Mouse (Mus musculus): ENCODE results near the gene St3gal3. TPM values are rescaled to one million over a fixed set of nuclear protein-coding genes. Genes with fewer than 3 reads are reported as not detected.

The St3gal3 gene
- polyA plus RNA-seq, 1 experiment from 2014 or later = 9.8 TPM

DNA sequence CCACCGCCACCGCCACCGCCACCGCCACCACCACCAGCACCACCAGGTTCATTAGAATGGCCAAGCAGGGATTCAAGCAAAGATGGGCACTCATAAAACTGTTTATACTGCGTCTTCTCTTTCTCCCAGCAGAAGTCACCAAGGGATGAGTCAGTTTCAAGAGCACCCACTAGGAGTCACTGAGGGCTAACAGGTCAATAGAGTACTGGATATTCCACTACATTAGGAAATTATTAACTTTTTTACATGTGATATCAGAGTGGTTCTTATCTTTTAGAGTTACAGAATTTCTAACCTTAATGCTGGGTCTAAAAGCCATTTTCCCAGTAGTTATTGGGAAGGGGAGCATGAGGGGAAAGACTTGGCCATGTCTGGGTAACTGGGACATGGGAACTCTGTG, 197.8 kb downstream of the St3gal3 start:
- Histone ChIP-seq H3K27ac (no peak overlapping the region), H3K36me3 (peaks cover 41% of the 10 kb centered on the region), H3K9ac (no peak overlapping the region), H3K4me2 (no peak overlapping the region), H3K27me3 (no peaks in the 10 kb centered on the region), H3K9me3 (no peaks in the 10 kb centered on the region), H3K4me1 (no peaks in the 10 kb centered on the region), H3K4me3 (no peak overlapping the region)
- ATAC-seq (ENCODE audit: insufficient number of reproducible peaks, insufficient read depth, low FRiP score, low TSS enrichment, low read depth) = no peak
- WGBS = 93% methylated on average over 5 of the region's 5 CpGs

DNA sequence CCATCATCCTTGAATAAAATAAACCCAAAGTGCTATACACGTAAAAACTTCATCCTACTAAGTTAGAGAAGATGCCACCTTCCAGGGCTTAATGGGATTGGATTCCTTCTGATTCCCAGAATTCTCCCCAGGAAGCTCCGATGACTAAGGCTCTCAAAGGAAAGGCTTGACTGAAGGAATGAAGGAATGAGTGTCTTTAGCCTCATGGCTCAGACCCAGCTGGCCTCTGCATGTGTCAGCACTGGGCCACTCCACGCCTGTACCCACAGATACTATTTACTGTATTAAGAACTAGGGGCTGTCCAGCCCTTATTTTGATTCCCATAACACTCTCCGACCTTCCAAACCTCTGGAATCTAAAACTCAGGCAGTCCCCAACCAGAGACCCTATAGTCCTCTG, 200.6 kb downstream of the St3gal3 start:
- WGBS = 83% methylated on average over 4 of the region's 4 CpGs
- no peak overlapping the region for H3K4me3 ChIP-seq
- no peaks in the 10 kb centered on the region for H3K9me3 ChIP-seq
- H3K27me3 ChIP-seq = peaks cover 14% of the 10 kb centered on the region
- peaks cover 10% of the 10 kb centered on the region for H3K4me1 ChIP-seq
- no peak overlapping the region for H3K9ac ChIP-seq
- H3K36me3 ChIP-seq = peaks cover 19% of the 10 kb centered on the region
- no peak for ATAC-seq (ENCODE audit: insufficient number of reproducible peaks, insufficient read depth, low FRiP score, low TSS enrichment, low read depth)
- no peak overlapping the region for H3K27ac ChIP-seq
- H3K4me2 ChIP-seq = no peak overlapping the region

- Histone ChIP-seq H3K9me3 (no peaks in the 10 kb centered on the region), H3K4me3 (no peak overlapping the region), H3K27ac (no peak overlapping the region), H3K4me2 (no peak overlapping the region), H3K4me1 (peaks cover 18% of the 10 kb centered on the region), H3K36me3 (peaks cover 18% of the 10 kb centered on the region), H3K27me3 (peaks cover 22% of the 10 kb centered on the region), H3K9ac (no peak overlapping the region)
- no peak for ATAC-seq (ENCODE audit: insufficient number of reproducible peaks, insufficient read depth, low FRiP score, low TSS enrichment, low read depth)
- 71% methylated on average over 5 of the region's 5 CpGs for WGBS
These were observed 201.5 kb downstream of the St3gal3 start for GRCm38 (mm10) chr4:117933248-117933647.

- no peak within 1 kb of the TSS for H3K27ac ChIP-seq
- H3K36me3 ChIP-seq = peaks cover 9% of the 10 kb centered on the region
- peaks cover 58% of the 10 kb centered on the region for H3K27me3 ChIP-seq
- H3K9ac ChIP-seq = peak within 1 kb of the TSS; percentile 64
- peak within 1 kb of the TSS; percentile 81 for H3K4me2 ChIP-seq
- no peaks in the 10 kb centered on the region for H3K9me3 ChIP-seq
- ATAC-seq (ENCODE audit: insufficient number of reproducible peaks, insufficient read depth, low FRiP score, low TSS enrichment, low read depth) = peak; percentile 49
- H3K4me1 ChIP-seq = peaks cover 33% of the 10 kb centered on the region
- H3K4me3 ChIP-seq = peak within 1 kb of the TSS; percentile 44
- WGBS = under 1% methylated on average over 29 of the region's 33 CpGs
These were observed 205.3 kb downstream of the St3gal3 start, which contains the start of gene Artn for GRCm38 (mm10) chr4:117929391-117929881. TSS of gene Artn (minus strand) at chr4:117929763.

DNA sequence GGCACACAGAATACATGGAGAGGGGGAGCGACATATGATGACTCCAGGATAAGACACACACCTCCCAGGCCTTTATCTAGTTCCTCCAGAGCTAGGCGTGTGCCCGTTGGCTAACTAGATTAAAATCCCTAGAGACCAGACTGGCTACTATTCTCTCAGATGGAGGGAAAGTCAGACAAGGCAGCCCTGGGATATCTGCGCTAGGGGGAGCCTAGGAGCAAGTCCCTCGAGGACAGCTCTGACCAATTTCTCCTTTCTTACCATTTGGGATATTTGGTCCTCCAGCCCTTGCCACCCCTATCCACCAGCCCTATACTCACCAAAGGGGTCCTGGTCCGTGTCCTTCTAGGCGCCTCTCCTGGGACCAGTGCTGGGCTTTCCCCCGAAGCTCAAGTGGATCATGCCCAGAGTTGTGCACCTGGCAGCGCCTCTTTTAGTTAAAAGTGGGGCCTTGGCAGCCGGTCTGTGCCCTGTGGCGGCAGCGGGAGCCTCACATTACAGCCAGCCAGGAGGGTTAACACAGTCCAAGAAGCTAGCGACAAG, 205.9 kb downstream of the St3gal3 start:
- no peak for ATAC-seq (ENCODE audit: insufficient number of reproducible peaks, insufficient read depth, low FRiP score, low TSS enrichment, low read depth)
- Histone ChIP-seq H3K36me3 (peaks cover 9% of the 10 kb centered on the region), H3K4me2 (peak overlapping the region; percentile 81), H3K9me3 (no peaks in the 10 kb centered on the region), H3K27me3 (peaks cover 65% of the 10 kb centered on the region), H3K4me1 (peaks cover 33% of the 10 kb centered on the region), H3K4me3 (peak overlapping the region; percentile 44), H3K9ac (peak overlapping the region; percentile 64), H3K27ac (no peak overlapping the region)
- WGBS = under 1% methylated on average over 13 of the region's 13 CpGs

DNA sequence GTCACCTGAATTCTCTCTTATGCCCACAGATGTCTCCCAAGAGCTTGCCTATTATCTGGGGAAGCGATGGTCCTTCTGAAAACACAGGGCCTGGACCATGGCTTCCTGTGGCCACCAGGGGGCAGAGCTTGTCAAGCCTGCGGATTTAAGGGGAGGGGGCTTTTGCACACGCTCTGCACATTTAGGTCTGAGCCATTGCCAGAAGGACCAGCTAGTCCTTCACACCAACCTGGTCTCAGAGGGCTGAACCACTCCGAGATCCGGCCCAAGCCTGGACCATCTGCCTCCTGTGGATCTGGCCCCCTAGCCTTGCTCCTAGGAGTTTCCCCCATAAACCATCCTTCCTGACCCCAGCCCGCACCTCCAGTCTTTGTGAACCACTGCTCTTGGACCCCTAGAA, 206.5 kb downstream of the St3gal3 start:
- Histone ChIP-seq H3K4me2 (peak overlapping the region; percentile 81), H3K9ac (no peak overlapping the region), H3K4me1 (peaks cover 33% of the 10 kb centered on the region), H3K36me3 (peaks cover 9% of the 10 kb centered on the region), H3K27me3 (peaks cover 68% of the 10 kb centered on the region), H3K9me3 (no peaks in the 10 kb centered on the region), H3K4me3 (peak overlapping the region; percentile 44; the same call in 1 of the 2 replicates), H3K27ac (no peak overlapping the region)
- WGBS = 11% methylated on average over 6 of the region's 6 CpGs
- no peak for ATAC-seq (ENCODE audit: insufficient number of reproducible peaks, insufficient read depth, low FRiP score, low TSS enrichment, low read depth)

DNA sequence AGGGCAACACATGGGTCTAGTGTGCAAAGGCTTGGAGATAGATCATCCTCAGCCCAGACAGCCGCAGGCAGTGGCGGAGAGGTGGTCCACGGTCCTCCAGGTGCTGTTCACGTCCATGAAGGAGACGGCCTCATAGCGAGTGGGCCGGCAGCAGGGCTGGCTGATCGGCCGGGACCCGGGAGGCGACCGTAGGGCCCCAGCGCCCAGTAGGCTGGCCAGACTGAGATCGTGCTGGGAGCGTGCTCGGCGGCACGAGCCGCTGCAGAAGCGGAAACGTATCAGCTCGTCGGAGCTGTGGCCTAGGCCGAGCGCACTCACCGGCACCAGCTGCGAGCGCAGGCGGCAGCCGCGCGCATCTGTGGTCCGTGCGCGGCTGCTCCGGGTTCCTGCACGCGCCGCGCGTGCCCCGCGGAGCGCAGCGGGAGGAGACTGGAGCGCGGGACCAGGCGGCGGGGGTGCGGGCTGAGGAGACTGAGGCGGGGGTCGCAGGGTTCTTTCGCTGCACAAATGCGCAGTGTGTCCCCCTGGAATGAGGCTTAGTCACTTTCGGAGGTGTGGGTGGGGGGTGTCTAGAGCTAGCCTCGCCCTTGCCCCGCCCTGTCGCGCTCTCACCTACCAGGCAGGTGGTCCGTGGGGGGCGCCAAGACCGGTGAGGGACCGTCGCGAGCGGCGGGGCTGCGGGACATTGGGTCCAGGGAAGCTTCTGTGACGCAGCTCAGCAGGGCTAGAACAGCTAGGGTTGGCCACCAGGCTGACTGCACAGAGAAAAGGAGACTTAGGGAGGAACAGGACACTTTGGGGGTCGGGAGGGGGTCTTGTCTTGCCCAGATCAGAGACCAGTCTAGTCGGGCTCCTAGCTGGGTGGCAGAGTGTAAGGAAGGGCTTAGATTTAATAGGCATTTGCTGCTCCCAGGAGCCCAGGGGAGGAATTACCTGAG, 207.9 kb downstream of the St3gal3 start:
- H3K4me3 ChIP-seq = peak overlapping the region; percentile 52
- peaks cover 75% of the 10 kb centered on the region for H3K27me3 ChIP-seq
- H3K4me2 ChIP-seq = peak overlapping the region; percentile 97
- peak overlapping the region; percentile 69 for H3K9ac ChIP-seq
- no peak; the same call in none of the 2 replicates for ATAC-seq (ENCODE audit: insufficient number of reproducible peaks, insufficient read depth, low FRiP score, low TSS enrichment, low read depth)
- 1% methylated on average over 71 of the region's 71 CpGs for WGBS
- H3K27ac ChIP-seq = no peak overlapping the region
- H3K36me3 ChIP-seq = no peaks in the 10 kb centered on the region; the same call in 1 of the 2 replicates
- no peaks in the 10 kb centered on the region for H3K9me3 ChIP-seq
- peaks cover 33% of the 10 kb centered on the region for H3K4me1 ChIP-seq

DNA sequence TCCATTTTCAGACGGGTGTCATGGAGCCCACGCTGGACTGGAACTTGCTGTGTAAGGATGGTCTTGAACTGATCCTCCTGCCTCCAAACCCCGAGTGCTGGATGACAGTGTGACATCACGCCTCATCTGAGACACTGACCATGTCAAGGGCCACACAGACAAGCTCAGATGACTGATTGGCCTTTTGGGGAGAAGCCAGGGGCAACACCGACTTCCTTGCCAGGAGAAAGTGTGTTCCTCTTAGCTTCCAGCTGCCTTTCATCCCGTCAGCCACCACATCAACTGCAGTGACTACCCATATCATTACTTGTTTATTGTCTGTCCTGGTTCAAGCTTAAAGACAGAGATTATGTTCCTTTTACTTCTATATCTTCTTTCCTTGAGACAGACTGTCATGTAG, 209.8 kb downstream of the St3gal3 start:
- H3K4me3 ChIP-seq = no peak overlapping the region
- peaks cover 73% of the 10 kb centered on the region for H3K27me3 ChIP-seq
- H3K9ac ChIP-seq = no peak overlapping the region
- H3K4me2 ChIP-seq = no peak overlapping the region
- H3K36me3 ChIP-seq = no peaks in the 10 kb centered on the region
- H3K9me3 ChIP-seq = no peaks in the 10 kb centered on the region
- H3K27ac ChIP-seq = no peak overlapping the region
- WGBS = 59% methylated on average over 4 of the region's 6 CpGs
- ATAC-seq (ENCODE audit: insufficient number of reproducible peaks, insufficient read depth, low FRiP score, low TSS enrichment, low read depth) = no peak
- H3K4me1 ChIP-seq = peaks cover 31% of the 10 kb centered on the region

- Histone ChIP-seq H3K9ac (no peak overlapping the region), H3K4me3 (no peak overlapping the region), H3K36me3 (no peaks in the 10 kb centered on the region), H3K4me2 (no peak overlapping the region), H3K27me3 (peaks cover 60% of the 10 kb centered on the region), H3K27ac (no peak overlapping the region), H3K9me3 (no peaks in the 10 kb centered on the region), H3K4me1 (peaks cover 16% of the 10 kb centered on the region)
- ATAC-seq (ENCODE audit: insufficient number of reproducible peaks, insufficient read depth, low FRiP score, low TSS enrichment, low read depth) = no peak
- WGBS = 54% methylated on average over 2 of the region's 2 CpGs
These were observed 211.3 kb downstream of the St3gal3 start for GRCm38 (mm10) chr4:117923450-117923849.

- WGBS = 88% methylated on average over 2 of the region's 2 CpGs
- no peak overlapping the region for H3K9ac ChIP-seq
- no peaks in the 10 kb centered on the region for H3K9me3 ChIP-seq
These were observed 213.4 kb downstream of the St3gal3 start for GRCm38 (mm10) chr4:117921358-117921757.

DNA sequence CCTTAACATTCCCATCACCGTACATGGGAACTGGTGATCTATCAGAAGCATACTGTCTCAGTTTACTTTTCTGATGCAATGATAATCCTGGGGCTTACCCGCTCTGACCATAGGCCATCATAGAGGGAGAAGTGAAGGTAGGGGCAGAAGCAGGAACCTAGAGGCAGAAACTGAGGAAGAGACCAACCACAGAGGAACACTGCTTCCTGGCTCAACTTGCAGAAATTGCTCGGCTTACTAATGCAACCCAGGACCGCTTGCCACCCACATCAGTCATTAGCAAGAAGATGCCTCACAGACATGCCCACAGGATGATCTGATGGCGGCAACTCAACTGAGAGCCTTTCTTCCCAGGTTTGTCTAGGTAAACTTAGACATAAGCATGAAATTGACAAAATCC, 216.0 kb downstream of the St3gal3 start:
- Histone ChIP-seq H3K4me2 (no peak overlapping the region), H3K4me1 (peaks cover 13% of the 10 kb centered on the region), H3K27ac (no peak overlapping the region), H3K27me3 (peaks cover 15% of the 10 kb centered on the region), H3K9me3 (no peaks in the 10 kb centered on the region), H3K9ac (no peak overlapping the region), H3K36me3 (no peaks in the 10 kb centered on the region), H3K4me3 (no peak overlapping the region)
- no peak for ATAC-seq (ENCODE audit: insufficient number of reproducible peaks, insufficient read depth, low FRiP score, low TSS enrichment, low read depth)
- WGBS = 78% methylated on average over 5 of the region's 5 CpGs

More at GRCm38 (mm10) chr4:117921358-117921757, 213.4 kb downstream of the St3gal3 start:
- peaks cover 39% of the 10 kb centered on the region for H3K27me3 ChIP-seq
- H3K4me1 ChIP-seq = peaks cover 1% of the 10 kb centered on the region; the same call in 1 of the 2 replicates
- ATAC-seq (ENCODE audit: insufficient number of reproducible peaks, insufficient read depth, low FRiP score, low TSS enrichment, low read depth) = no peak
- no peak overlapping the region for H3K4me3 ChIP-seq
- H3K36me3 ChIP-seq = no peaks in the 10 kb centered on the region
- no peak overlapping the region for H3K27ac ChIP-seq
- H3K4me2 ChIP-seq = no peak overlapping the region
